Mouse (Mus musculus) left cerebral cortex, postnatal 36 days (tissue): ENCODE results near the gene Smpdl3a. TPM values are rescaled to one million over a fixed set of nuclear protein-coding genes. Genes with fewer than 3 reads are reported as not detected.

Source experiments
- DNase-seq, 2 experiments: peaks; one replicate each; pipeline ENCODE4 v3.0.0; 2021 to 2022; ENCODE audit warnings: low spot score in 2 of 2, mixed read lengths in 1 of 2
- intact Hi-C: fragments of 180-260 bp; cut with DNase I; formaldehyde crosslinking; loops from one replicate; pipeline ENCODE4 v1.15.1; 2025
- total RNA-seq, 2 experiments: library from RNA; stranded (reverse); gene quantifications; 2 replicates each; pipeline ENCODE4 v1.2.3; 2021

The Smpdl3a gene
- total RNA-seq = 10 to 100 TPM; 22.6 to 30.0 TPM

DNA sequence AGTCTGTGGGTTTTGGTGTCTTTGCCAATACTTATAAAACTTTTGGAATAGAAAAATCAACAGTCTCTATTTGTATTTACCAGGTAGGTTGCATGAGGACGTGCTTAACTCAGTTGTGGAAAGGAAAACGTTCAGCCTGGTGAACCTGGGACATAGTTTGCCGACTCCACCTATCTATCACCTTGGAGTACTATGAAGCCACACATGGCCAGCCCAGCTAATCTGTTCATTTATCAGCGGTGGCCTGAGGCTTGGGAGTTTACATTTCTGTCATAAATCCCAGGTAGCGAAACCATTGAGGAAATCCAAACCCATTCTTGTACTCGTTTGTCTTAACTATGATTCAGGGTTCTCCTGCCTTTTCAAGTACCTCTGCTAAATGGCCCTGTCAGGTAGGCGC is at the start of gene Smpdl3a:
Gene Smpdl3a (plus strand): TSS at position 318 of the 400 bp plus-strand sequence.
- intact Hi-C loops = no loop called here
- DNase-seq = no peak

DNA sequence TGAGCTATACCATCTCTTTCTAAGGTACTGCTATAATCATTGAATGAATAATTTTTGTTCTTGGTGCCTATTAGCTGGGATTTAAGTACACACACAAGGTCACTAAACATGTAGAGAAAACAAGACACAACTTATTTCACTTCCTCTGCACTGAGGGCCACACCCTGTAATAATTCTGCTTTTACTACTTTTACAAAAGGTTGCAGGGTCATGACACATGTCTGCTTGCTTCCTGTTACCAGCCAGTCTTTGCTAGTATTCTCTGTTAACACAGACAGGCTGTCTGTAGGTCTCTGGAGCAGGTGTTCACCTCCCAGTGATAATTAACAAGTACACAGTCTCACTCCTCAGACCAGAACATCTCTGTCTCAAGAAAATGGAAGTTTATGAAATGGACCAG is 48.7 kb upstream of the Smpdl3a start:
- DNase-seq = no peak
- intact Hi-C loops = loop anchor here (10.0 kb wide), 1 partner anchor 509 kb away; the partner anchor contains the start of gene Gcc2

DNA sequence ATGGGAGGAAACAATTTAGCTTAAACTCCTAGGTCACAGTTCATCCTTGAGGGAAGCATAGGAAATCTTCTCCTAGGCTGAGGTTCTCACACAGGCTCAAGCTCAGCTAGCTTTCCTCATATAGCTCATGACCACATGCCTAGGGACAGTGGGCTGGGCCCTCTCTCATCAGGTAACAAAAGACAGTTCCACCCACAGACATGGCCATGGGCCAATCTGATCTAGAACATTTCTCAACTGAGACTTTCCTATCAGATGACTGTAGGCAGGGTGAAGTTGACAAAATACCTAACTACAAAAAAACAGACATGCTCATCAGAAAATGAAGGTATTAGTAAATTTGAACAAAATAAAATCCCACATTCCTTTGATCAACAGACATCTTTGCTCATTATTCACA is 47.0 kb upstream of the Smpdl3a start:
- no peak for DNase-seq
- intact Hi-C loops = loop anchor here (10.0 kb wide), 1 partner anchor 508 kb away; the partner anchor contains the start of gene Gcc2

DNA sequence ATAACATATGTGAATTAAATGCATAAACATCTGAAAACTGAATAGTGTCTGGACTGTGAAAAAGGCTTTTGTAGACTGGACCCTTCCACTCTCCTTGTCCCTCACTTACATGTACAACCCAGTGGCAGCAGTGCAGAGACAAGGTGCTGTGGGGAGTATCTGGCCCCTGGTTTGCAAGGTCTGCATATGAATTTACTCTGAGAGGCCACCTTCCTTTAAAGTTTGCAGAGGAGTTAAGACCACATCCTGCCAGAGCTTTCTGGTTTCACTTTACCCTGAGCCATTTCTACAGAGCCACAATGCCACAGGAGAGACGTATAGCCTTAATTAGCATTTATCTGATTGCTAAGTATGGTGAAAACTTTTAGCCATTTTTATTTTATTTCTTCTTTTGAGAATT is 40.8 kb upstream of the Smpdl3a start:
- intact Hi-C loops = no loop called here

DNA sequence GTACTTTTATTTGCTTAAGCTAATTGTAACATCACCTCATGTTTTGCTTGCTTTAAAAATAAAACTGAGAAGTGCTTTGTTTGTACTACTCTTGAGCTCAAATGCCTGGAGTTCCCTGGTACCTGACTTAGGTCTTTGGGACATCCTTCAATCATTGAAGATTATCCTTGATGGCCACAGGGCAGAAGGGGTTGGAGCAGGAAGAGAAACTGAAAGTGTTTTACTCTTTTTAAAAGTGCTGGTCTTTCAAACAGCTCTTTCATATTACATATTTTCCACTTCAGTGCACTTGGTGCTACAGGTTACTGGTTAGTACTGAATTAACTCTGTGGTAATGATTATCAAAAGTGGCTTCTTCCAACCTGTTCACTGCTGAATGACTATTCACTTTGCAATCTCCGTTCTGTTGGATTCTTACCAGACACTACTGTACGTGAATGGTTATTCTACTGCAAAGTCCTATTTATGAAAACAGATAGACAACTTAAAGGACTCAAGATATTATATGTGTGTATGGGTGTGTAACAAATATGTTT is 38.9 kb upstream of the Smpdl3a start:
- intact Hi-C loops = no loop called here
- DNase-seq = no peak

More for the DNA sequence above, 40.8 kb upstream of the Smpdl3a start:
- DNase-seq = no peak

DNA sequence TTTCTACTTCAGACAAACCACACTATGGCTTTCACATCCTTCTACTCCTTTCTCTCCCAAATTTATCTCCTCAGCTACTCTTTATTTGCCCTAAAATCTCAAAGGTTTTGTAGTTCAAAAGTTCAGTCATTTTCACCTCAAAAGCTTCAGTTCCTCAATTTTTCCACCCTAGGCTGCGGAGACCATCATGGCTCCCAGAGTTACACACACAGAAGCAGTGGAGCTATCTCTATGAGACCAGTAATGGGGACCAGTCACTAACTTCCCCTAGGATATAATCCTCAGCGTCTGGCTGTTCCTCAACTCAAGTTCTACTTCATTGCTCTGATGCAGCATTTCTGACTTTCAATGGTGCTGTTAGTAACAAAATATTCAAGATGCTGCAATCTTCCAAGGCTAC is 35.1 kb upstream of the Smpdl3a start:
- no peak for DNase-seq
- intact Hi-C loops = no loop called here

DNA sequence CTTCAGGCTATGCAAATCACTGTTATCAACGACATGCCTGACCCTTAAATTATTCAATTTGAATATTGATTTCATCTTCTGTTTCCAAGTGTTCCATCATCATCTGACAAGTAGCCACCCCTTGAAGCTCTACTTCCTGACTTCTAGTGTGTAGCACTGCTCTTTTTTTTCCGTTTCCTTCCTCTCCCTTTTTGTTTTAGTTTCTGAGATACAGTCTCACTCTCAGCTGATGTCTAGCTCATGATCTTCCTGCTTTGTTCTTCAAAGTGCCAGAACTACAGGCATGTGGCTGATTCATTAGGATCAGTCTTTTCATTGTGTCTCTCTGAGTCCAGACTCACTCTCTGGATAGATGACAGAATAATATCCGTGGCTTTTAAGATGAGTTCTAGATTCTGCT is 33.4 kb upstream of the Smpdl3a start:
- no peak for DNase-seq
- intact Hi-C loops = no loop called here

DNA sequence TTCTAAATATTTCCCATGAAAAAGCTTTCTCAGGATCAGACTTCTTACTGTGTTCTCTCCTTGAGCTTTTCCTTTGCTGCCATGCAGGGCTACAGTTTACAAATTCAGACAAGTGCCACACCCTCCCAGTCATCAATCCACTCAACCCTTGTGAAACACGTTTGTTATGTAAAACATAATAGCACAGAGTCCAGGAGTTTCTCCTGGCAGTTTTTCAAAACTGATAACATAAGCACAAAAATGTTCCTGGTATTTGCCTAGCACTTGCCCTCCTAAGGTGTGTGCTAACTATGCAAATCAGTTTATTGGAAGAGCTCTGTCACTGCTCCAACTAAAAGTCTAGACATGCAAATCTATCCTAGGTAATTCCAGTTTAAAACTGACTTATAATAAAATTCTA is 31.1 kb upstream of the Smpdl3a start:
- no peak for DNase-seq
- intact Hi-C loops = no loop called here

DNA sequence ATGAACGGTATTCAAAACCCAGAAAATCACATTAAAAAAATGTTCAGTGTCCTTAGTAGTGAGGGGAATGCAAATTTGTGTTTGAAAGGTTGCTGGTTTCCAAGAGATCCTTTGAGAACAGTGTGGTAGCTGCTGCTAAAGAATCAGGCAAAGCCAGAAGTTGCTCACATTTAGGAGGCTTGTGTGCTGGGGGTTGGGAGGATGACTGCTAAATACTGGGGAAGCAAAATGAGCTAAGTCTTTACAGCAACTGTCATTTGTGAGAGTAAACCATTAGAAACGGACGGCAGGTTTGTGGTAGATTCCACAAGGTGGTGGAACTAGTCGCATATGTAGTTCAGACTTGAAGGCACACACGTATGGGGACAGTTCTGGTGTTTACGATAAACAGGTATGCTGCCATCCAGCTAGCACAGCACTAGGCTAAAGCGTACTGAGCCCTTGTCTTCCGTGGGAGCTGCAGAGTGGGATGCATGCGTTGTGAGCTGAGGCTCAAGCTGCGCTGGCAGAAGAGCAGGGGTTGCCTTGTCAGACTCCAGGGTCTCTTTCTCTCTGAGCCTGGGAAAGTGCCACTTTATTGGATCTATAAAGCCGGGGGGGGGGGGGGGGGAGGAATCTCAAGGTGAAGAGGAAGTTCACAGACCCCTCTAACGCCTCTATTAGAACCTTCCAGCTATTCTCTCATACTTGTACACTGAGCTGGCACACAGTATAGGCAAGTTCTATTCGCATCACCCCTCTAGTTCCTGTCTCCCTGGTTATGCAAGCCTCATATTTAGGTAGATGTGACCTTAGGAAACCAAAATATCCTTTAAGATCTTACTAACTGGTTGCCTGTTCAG is 10.6 kb upstream of the Smpdl3a start:
- intact Hi-C loops = no loop called here

DNA sequence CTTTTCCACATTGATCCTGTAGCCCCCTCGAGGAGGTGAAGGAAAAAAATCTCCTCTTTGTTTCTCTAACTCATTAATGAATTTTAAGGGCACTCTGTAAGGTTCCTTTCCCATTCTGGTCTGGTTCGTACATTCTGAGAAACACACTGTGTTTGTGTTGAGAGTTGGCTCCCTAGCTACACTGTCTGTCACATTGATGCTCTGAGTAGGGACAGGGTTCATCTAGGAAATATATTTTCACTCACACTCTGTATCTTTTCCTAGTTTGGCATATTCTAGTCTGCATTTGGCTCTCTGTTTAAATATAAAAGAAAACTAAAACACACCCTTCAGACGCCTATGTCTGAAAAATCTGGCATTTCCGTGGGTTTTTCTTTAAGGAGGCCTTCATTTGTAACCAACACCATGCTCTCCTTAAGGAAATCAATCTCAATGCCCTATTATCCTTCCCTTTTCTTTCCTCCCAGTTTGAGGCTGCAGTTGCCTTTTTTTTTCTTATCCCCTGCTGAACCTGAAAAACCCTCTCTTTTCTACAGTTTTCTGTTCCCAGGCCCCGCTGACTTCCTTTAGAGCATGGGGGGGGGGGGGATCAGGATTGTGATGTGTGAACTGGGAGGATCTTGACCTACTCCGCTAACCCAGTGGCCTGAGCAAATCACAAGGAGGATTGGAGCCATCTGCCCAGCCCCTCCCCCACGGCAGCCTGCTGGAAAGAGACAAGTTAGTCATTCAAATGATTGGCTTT is 9.8 kb upstream of the Smpdl3a start:
- peak; percentile 36 to 56 for DNase-seq

More for the DNA sequence above, 10.6 kb upstream of the Smpdl3a start:
- DNase-seq = peak; percentile 37 to 41

DNA sequence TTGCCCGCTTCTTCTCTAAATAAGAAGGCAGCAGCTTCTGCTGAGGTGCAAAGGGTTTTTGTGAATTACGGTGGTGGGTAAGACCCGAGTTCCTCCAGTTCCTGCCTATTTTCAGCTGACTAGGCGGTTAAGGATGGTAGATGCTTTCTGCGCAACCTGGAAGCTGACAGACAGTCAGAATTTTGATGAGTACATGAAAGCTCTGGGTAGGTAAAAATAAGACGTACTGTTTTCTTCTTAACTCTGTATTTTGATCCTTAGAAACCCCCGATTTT is 9.3 kb upstream of the Smpdl3a start, which contains the start of gene Fabp7:
Gene Fabp7 (plus strand): TSS at position 6 of the 275 bp plus-strand sequence.
- intact Hi-C loops = no loop called here
- DNase-seq = no peak

More for the DNA sequence above, 9.8 kb upstream of the Smpdl3a start:
- intact Hi-C loops = no loop called here

DNA sequence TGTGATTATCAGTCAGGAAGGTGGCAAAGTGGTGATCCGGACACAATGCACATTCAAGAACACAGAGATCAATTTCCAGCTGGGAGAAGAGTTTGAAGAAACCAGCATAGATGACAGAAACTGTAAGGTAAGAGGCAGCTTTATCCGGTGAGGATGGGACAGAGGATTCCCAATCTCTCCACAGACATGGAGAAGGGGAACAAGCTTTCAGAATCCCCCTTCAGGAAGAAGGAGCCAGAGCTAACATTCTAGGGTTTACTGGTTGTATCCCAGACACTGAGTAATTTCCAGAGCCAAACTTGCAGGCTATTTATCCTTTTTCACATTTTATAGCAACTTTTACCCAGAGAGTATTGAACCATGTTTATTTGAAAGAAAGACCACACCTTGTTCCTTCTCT is 8.6 kb upstream of the Smpdl3a start:
- no peak for DNase-seq
- intact Hi-C loops = no loop called here

DNA sequence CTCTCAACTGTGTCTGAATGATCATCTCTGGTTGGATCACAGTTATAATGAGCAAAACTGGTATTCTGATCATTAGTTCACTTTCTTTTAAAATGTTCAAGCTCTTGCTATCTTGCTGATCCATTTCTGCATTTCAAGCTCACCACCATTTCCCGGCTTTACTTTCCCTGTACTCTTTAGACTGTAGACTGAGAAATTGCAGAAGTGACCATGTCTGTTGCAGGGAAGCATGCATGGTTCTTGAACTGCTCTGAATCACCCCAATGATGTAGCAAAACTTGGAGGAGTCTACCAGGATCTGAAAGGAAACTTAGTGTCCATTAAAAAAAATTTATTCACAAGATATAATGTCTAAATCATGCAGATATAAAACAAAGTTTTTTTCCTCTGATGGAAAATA is 1.2 kb upstream of the Smpdl3a start:
- intact Hi-C loops = no loop called here

DNA sequence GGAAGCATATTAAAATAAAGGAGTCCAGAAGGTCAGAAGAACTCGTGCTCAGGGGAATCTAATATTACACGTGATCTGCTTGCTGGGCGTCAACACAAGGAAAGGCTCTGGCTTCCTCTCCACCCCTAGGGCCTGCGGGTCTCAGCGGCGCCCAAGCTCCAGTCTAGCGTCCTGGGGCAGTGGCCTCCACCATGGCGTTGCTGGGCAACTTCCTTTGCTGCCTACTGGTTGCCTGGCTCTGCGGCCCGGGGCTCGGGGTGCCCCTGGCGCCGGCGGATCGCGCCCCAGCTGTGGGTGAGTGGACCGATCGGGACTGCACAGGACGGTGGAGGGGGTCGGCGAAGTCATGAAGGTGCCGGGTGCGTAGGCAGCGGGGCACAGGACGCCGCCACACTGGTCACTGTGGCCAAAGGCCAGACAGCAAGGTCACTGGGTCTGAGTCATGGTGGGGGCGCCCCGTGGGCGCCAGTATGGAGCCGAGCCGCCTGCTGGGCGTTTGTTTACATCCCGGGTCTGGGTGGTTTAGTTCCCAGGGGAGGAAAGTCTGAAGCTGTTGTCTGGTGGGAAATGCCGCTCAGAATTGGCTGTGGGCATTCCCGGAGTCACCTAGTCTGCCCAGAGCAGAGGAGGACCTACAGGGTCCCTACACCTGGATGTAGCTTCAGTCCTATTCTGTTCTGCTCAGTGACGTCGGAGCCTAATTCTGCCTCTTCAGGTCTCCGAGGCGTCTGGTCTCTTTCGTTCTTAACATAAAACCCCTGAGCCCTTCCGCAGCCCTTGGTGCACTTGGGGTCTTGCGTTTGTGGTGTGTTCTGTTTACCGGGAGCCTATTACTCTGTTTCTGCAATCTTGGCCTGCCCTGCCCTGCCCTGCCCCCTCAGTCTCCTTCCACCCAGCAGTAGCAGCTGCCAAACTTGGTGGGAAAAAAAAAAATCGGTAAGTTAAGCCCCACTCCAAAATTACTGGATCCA is 641 bp downstream of the Smpdl3a start:
- DNase-seq = peak; percentile 44 to 50
- intact Hi-C loops = loop anchor here (5.0 kb wide), 1 partner anchor 52 kb away; no protein-coding TSS in a partner anchor

More for the DNA sequence above, 1.2 kb upstream of the Smpdl3a start:
- DNase-seq = no peak

DNA sequence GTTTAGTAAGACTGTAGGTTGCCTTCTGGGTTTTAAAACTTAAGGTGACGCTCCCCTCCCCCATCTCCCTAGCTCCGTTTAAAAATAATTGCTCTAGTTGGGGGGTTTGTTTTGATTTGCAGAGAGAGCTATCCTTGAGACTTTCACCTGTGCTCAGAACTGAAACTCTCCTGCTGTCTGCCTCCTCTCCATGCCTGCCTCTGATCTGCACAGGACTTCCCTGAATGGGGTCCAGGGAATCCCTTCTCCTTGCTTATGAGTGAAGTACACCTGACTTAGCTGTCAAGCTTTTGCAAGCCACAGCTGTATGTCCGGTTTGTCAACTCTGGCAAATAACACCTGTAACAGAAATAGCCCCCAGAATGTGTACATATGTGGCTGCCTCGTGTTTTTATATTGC is 1.4 kb downstream of the Smpdl3a start:
- DNase-seq = no peak
- intact Hi-C loops = loop anchor here (5.0 kb wide), 1 partner anchor 53 kb away; no protein-coding TSS in a partner anchor

DNA sequence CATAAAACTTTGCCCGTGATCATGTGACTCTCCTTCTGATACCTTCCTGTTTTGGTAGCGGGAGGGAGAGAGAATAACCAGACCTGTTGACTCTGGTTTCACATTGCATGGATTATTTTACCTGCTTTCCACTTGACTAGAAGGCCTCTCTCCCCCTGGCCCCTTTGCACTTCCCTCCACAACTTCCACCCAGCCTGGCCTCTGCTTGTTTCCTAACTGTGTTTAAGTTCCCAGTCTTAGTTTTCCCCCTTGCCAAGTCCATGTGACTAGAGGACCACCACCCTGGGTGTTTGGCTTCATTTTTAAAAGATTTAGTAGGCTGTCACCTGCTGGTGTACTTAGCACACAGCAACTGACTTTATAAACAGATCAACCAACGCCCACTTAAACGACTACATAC is 1.9 kb downstream of the Smpdl3a start:
- intact Hi-C loops = loop anchor here (5.0 kb wide), 1 partner anchor 54 kb away; no protein-coding TSS in a partner anchor
- no peak for DNase-seq

DNA sequence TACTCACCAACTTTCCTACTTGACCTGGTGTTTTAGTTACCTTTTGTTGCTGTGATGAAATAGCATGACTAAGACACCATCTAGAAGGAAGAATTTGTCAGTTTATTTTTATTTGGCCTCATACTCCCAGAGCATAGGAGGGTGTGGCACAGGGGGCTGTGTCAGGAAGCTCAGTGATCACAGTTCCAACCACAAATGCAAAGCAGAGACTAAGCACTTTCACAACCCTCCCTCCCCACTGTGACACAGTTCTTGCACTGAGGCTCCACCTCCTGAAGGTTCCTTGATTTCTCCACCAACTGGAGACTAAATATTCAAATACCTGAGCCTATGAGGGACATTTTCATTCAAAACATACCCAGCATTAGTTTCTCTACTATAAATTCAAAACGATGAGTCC is 5.4 kb downstream of the Smpdl3a start:
- DNase-seq = no peak
- intact Hi-C loops = loop anchor here (5.0 kb wide), 1 partner anchor 57 kb away; no protein-coding TSS in a partner anchor

DNA sequence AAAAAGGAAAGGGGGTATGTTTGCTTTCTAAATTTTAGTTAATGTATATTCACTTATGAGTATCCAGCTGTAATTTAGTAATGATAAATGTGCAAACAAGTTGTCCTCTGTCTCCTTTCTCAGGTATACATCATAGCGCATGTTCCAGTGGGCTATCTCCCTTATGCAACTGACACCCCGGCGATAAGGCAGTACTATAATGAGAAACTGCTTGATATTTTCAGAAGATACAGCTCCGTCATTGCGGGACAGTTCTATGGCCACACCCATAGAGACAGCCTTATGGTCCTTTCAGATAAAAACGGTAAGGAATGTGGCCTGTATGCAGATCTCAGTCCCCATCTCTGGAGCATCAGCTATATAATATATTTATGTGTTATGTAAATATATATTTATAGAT is 13.6 kb downstream of the Smpdl3a start:
- no peak for DNase-seq
- intact Hi-C loops = no loop called here

DNA sequence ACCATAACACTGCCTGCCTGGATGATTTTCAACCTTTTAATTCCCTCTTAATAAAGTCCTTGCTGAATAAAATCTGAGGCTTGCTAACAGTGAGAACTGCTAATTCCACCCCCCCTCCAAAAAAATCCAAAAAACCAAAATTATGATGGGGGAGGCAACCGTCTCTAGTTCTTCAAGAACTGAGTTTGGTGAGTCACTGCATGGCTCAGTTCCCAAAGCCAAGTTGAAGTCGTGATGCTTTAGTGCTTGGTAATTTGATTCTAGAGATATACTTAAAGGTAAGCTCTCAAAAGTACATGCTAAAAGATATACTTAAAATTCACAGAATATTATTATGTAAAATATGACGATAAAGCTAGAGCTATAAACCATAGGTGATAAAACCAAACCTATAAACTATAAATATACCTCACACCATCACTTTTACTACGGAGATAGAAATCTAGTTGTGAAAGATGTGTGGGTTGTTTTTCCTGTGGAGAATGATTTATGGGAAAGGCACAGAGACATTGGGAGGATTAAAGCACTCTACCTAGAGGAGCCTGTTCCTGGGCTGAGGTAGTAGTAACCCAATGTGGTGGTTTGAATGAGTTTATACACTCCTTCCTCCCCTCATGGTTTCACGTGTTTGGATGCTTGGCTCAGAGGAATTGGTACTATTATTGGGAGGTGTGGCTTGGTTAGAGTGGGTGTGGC is 18.2 kb downstream of the Smpdl3a start:
- intact Hi-C loops = no loop called here
- peak; percentile 32 for DNase-seq
